Mouse (Mus musculus) lung, adult 2 months (tissue): ENCODE data around the gene Clec10a.

ENCODE experiments used
- CTCF ChIP-seq: fragments of 200-500 bp; IDR thresholded peaks from 2 replicates; pipeline ENCODE4 v1.5.1; 2011; ENCODE audit warnings: mild to moderate bottlenecking, low read length, control low read depth; ENCODE audit not compliant: insufficient read depth
- POLR2A ChIP-seq: fragments of 200-500 bp; IDR thresholded peaks from 2 replicates; pipeline ENCODE4 v1.6.1; 2011; ENCODE audit warnings: low read depth, mild to moderate bottlenecking, control low read depth, low read length, borderline replicate concordance; ENCODE audit errors: extremely low read depth

DNA sequence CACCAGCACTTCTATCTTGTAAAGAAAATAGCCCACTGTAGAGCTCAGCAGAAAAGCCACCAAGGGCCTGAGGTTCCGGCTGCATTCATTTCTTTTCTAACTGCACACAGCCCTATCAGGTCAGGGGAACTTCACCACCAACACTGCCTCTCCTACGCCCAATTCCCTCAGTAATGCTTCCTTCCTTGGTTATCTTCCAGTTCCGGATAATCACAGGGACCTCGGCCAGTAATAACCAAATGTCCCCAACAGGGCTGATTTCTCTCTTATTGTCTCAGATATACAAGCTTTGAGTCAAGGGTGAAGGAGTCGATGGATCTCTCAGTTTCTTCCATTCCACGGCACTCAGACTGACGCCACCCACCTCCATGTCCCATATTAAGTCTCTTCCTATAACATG is 51.3 kb downstream of the Clec10a start:
- TF ChIP-seq CTCF (no peak), POLR2A (no peak)
